Mouse (Mus musculus) forebrain, embryonic 15.5 days (tissue): ENCODE results near the gene Npw. TPM values are rescaled to one million over a fixed set of nuclear protein-coding genes. Genes with fewer than 3 reads are reported as not detected.

Experiments used
- ATAC-seq: fragments of 200-750 bp; cut with Nextera tagmentation; replicated peaks from 2 replicates; pipeline ENCODE4 v1.8.0; 2017; ENCODE audit warnings: mild to moderate bottlenecking, moderate TSS enrichment, moderate library complexity
- H3K27ac ChIP-seq: fragments of 300-500 bp; sonication (generic); replicated peaks from 2 replicates; pipeline ENCODE4 v1.5.1; 2015; ENCODE audit warnings: mild to moderate bottlenecking, inconsistent platforms
- H3K27me3 ChIP-seq: fragments of 300-500 bp; sonication (generic); 2 replicates; pipeline ENCODE4 v1.6.1; 2015; ENCODE audit warnings: inconsistent platforms
- H3K36me3 ChIP-seq: fragments of 300-500 bp; sonication (generic); 2 replicates; pipeline ENCODE4 v1.6.1; 2015; ENCODE audit warnings: mild to moderate bottlenecking, inconsistent platforms
- H3K4me1 ChIP-seq: fragments of 300-500 bp; sonication (generic); 2 replicates; pipeline ENCODE4 v1.6.1; 2015; ENCODE audit warnings: inconsistent platforms
- H3K4me2 ChIP-seq: fragments of 300-500 bp; sonication (generic); replicated peaks from 2 replicates; pipeline ENCODE4 v1.6.1; 2015; ENCODE audit warnings: mild to moderate bottlenecking, inconsistent platforms
- H3K4me3 ChIP-seq: fragments of 300-500 bp; sonication (generic); 2 replicates; pipeline ENCODE4 v1.5.1; 2015; ENCODE audit warnings: mild to moderate bottlenecking, inconsistent platforms
- H3K9ac ChIP-seq: fragments of 300-500 bp; sonication (generic); replicated peaks from 2 replicates; pipeline ENCODE4 v1.6.1; 2015; ENCODE audit warnings: mild to moderate bottlenecking, inconsistent platforms
- H3K9me3 ChIP-seq: fragments of 300-500 bp; sonication (generic); 2 replicates; pipeline ENCODE4 v1.6.1; 2016; ENCODE audit warnings: inconsistent platforms
- WGBS: fragments of 180-500 bp; shearing (Covaris S2); methylation state at CpG from one replicate; pipeline ENCODE4 v1.1.7; 2015; ENCODE audit warnings: mixed read lengths; 5-methylcytosine and 5-hydroxymethylcytosine counted together
- polyA plus RNA-seq: library from polyadenylated mRNA; unstranded; fragments of >200 nt; fragmentation: Nextera tagmentation; extraction: Ambion mirVana; gene quantifications from 2 replicates; pipeline ENCODE4 v1.2.1, GENCODE M21; 2015

Gene Npw
- polyA plus RNA-seq, 1 experiment from 2014 or later, result not detected

DNA sequence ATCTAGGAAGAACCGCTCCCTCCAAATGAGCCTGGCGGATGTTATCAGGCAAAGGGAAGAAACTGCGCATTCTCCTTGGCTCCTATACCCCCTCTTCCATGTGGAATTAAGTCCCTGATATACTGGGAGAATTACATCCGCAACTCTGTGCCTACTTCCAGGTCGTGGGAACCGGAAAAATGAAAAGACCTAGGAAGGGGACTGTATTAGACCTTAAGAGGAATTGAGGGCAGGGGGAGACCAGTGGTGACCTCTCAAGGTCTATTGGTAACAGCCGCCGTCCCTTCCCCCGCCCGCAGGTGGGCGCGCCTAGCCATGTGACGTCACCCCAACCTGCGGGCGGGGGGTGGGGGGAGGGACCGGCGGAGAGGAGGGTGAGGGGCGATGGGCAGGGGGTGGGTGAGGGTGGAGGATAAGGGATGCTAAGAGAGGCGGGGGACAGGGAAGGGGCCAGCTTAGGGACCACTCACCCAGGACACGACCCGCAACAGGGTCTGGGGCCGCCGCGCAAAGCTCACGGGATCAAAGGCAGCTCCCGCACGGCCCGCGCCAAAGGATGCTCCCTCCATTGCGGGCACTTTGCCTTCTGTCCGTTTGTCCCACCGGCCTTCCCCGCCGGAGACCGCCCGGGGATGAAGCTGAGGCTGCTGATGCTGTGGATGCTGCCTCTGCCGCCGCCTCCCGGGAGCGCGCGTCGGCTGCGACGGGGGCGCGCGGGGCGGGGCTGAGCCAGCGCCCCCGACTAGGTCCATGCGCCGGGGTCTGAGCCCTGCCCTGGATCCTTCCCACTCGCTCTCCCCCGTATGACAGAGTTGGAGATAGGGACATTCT lies 31.2 kb upstream of the Npw start, which contains the start of gene Syngr3:
Syngr3 (minus strand) TSS at position 705 of the 831 bp plus-strand sequence.
- WGBS, result under 1% methylated on average over 53 of the region's 55 CpGs
- H3K9ac ChIP-seq, result peak within 1 kb of the TSS; percentile 98
- H3K4me1 ChIP-seq, result peaks cover 36% of the 10 kb centered on the region
- ATAC-seq, result peak; percentile 59
- H3K4me3 ChIP-seq, result peak within 1 kb of the TSS; percentile 96
- peak within 1 kb of the TSS; percentile 79 for H3K4me2 ChIP-seq
- peaks cover 13% of the 10 kb centered on the region for H3K27me3 ChIP-seq
- H3K9me3 ChIP-seq, result no peaks in the 10 kb centered on the region
- H3K36me3 ChIP-seq, result peaks cover 15% of the 10 kb centered on the region
- H3K27ac ChIP-seq, result peak within 1 kb of the TSS; percentile 90

DNA sequence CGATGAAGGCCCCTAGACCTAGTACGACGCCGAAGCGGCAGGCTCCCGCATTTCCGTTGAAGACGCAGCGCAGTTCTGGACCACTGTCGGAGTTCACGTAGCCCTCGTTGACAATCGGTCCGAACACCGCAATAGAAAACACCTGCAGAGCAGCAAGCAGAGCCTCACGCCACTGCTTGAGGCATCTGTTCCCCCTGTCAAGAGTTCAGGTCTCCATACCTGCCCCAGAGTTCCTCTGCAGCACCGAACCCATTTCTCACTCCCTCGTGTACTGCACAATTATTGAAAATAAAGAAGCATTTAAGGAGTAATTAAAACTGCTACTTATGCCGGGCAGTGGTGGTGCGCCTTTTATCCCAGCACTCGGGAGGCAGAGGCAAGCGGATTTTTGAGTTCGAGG lies 29.3 kb upstream of the Npw start:
- peaks cover 7% of the 10 kb centered on the region for H3K36me3 ChIP-seq
- H3K4me2 ChIP-seq, result peak overlapping the region; percentile 55
- peak overlapping the region; percentile 23; the same call in 1 of the 2 replicates for H3K9ac ChIP-seq
- no peak for ATAC-seq
- peaks cover 13% of the 10 kb centered on the region for H3K27me3 ChIP-seq
- H3K4me3 ChIP-seq, result peak overlapping the region; percentile 96
- H3K9me3 ChIP-seq, result no peaks in the 10 kb centered on the region
- H3K27ac ChIP-seq, result no peak overlapping the region
- WGBS, result 18% methylated on average over 23 of the region's 23 CpGs
- peaks cover 31% of the 10 kb centered on the region for H3K4me1 ChIP-seq

DNA sequence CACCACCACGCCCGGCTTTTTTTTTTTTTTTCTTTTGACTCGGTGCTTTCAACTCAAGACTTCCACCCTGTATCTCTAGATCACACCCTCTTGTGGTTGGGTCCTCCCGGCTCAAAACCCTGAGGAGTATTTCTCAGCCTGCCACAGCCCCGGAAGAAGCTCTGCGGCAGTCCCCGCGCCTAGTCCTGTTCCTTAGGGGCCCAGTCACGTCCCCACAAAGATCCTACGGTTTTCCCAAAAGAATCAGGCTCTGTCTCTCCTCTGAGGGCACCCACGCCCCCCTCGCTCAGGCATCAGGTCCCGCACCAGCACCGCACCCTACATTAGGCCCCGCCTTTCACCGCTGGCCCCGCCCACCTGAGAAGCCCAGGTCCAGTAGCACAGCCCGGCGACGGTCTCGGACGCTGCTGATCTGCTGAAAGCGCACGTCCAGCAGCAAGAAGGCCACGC lies 28.9 kb upstream of the Npw start:
- H3K27me3 ChIP-seq, result peaks cover 13% of the 10 kb centered on the region
- 2% methylated on average over 25 of the region's 25 CpGs for WGBS
- ATAC-seq, result no peak
- H3K9ac ChIP-seq, result peak overlapping the region; percentile 23; the same call in 1 of the 2 replicates
- peaks cover 31% of the 10 kb centered on the region for H3K4me1 ChIP-seq
- H3K36me3 ChIP-seq, result peaks cover 5% of the 10 kb centered on the region; the same call in 1 of the 2 replicates
- H3K9me3 ChIP-seq, result no peaks in the 10 kb centered on the region
- H3K4me2 ChIP-seq, result peak overlapping the region; percentile 55
- H3K27ac ChIP-seq, result no peak overlapping the region
- H3K4me3 ChIP-seq, result peak overlapping the region; percentile 96

DNA sequence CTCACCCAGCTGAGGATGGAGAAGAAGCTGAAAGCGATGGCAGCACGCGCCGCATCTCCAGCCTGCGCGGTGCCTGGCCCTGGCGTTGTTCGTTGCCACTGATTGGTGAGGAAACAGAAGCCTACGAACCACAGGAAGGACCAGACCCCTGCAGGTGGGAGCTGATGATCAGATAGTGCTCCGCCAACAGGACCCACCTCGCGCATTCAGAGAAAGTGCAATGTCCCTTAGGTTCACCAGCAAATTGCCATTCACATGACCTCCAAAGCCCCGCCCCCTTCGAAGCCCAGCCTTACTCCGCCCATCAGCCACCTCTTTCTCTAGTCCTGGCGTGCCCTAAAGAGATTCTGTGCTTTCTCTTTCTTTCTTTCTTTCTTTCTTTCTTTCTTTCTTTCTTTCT lies 28.3 kb upstream of the Npw start:
- Histone ChIP-seq H3K36me3 (peaks cover 6% of the 10 kb centered on the region), H3K9ac (no peak overlapping the region), H3K9me3 (no peaks in the 10 kb centered on the region), H3K4me3 (0 out of 2 replicates have a peak overlapping the region, but pooled peaks have one; percentile 3), H3K4me2 (no peak overlapping the region; the same call in 1 of the 2 replicates), H3K27ac (no peak overlapping the region), H3K27me3 (peaks cover 13% of the 10 kb centered on the region), H3K4me1 (peaks cover 31% of the 10 kb centered on the region)
- WGBS, result 36% methylated on average over 16 of the region's 16 CpGs
- no peak for ATAC-seq

DNA sequence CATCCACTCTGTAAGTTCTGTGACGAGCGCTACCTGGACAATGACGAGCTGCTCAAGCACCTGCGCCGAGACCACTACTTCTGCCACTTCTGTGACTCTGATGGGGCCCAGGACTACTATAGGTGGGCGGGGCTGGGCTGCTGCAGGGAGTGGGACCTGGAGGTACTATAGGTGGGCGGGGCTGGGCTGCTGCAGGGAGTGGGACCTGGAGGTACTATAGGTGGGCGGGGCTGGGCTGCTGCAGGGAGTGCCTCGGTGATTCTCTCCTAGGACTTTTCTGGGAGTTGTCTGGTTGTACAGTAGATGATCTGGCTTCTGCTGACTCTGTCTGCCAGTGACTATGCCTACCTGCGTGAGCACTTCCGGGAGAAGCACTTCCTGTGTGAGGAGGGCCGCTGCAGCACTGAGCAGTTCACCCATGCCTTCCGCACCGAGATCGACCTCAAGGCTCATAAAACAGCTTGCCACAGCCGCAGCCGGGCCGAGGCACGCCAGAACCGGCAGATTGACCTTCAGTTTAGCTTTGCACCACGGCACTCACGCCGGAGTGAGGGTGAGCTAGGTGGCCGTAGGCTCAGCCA lies 19.3 kb upstream of the Npw start:
- Histone ChIP-seq H3K27ac (no peak overlapping the region), H3K9me3 (no peaks in the 10 kb centered on the region), H3K4me3 (no peak overlapping the region), H3K36me3 (peaks cover 54% of the 10 kb centered on the region), H3K27me3 (no peaks in the 10 kb centered on the region), H3K9ac (no peak overlapping the region), H3K4me2 (no peak overlapping the region), H3K4me1 (peaks cover 3% of the 10 kb centered on the region)
- WGBS, result 91% methylated on average over 24 of the region's 24 CpGs
- ATAC-seq, result no peak

DNA sequence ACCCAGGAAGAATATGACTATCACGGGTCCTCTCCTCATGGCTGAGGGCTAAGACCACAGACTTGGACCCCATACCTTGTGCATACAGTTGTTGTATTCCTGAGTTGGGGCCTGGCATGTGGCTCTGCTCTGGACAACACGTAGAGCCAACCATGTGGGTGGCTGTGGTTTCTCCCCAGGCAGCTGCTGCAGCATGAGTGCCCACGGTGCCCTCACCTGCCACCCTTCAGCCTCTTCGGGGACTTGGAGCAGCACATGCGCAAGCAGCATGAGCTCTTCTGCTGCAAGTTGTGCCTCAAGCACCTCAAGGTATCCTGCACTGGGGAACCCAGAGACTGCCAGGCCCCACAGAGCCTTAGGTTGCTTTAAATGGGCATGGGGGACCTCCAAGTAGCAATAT lies 18.6 kb upstream of the Npw start:
- no peaks in the 10 kb centered on the region for H3K27me3 ChIP-seq
- no peak overlapping the region for H3K4me2 ChIP-seq
- no peak overlapping the region for H3K4me3 ChIP-seq
- no peak overlapping the region for H3K9ac ChIP-seq
- ATAC-seq, result no peak
- 95% methylated on average over 5 of the region's 5 CpGs for WGBS
- peaks cover 49% of the 10 kb centered on the region for H3K36me3 ChIP-seq
- no peak overlapping the region for H3K27ac ChIP-seq
- peaks cover 8% of the 10 kb centered on the region for H3K4me1 ChIP-seq
- H3K9me3 ChIP-seq, result no peaks in the 10 kb centered on the region

DNA sequence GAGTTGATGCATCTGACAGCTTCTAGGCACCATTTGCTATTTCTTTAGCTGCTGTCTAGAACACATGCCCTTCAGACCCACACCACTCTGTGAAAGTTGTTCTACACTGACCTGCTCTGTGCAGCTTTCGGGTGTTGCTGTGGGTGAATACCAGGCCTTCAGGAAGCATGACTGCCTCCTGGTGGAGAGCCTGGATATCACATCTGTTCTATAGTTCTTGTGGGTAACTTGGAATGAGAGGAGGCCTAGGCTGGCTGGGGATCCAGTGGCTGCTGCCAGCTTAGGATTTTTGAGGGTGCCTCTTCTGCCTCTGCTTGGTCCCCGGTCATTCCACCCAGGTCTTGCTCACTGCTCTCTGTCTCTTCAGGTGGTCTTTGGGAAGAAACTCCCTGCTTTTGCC lies 17.9 kb upstream of the Npw start:
- Histone ChIP-seq H3K9me3 (no peaks in the 10 kb centered on the region), H3K9ac (no peak overlapping the region), H3K27ac (no peak overlapping the region)

DNA sequence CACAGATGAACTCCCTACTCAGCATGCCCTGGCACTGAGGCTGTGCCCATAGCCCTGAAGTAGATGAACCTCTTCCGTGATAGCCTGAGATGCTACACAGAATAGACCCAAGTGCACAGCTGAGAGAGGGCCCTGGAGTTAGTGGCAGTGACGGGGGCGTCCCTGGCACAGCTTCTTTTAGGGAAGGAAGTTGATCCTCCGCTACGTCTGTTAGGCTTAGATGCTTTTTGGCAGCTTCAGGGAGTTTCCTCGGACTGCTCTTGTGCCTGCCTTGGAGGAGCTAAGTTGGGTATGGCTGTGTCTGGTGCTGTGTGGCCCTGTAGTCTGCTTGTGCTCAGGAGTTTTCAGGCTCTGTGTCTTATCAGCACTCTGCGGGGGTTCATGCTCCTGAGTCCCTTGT lies 16.0 kb upstream of the Npw start:
- Histone ChIP-seq H3K27ac (no peak overlapping the region), H3K27me3 (no peaks in the 10 kb centered on the region), H3K9ac (0 out of 2 replicates have a peak overlapping the region, but pooled peaks have one; percentile 9), H3K4me2 (no peak overlapping the region), H3K4me3 (no peak overlapping the region), H3K4me1 (peaks cover 28% of the 10 kb centered on the region), H3K9me3 (no peaks in the 10 kb centered on the region), H3K36me3 (peaks cover 27% of the 10 kb centered on the region)
- 76% methylated on average over 7 of the region's 7 CpGs for WGBS
- no peak for ATAC-seq

More for the DNA sequence above, 17.9 kb upstream of the Npw start:
- Histone ChIP-seq H3K4me1 (peaks cover 15% of the 10 kb centered on the region), H3K36me3 (peaks cover 45% of the 10 kb centered on the region), H3K27me3 (no peaks in the 10 kb centered on the region), H3K4me3 (no peak overlapping the region), H3K4me2 (no peak overlapping the region)
- WGBS, result 48% methylated on average over 2 of the region's 2 CpGs
- ATAC-seq, result 0 out of 2 replicates have a peak, but pooled peaks have one; percentile 23

DNA sequence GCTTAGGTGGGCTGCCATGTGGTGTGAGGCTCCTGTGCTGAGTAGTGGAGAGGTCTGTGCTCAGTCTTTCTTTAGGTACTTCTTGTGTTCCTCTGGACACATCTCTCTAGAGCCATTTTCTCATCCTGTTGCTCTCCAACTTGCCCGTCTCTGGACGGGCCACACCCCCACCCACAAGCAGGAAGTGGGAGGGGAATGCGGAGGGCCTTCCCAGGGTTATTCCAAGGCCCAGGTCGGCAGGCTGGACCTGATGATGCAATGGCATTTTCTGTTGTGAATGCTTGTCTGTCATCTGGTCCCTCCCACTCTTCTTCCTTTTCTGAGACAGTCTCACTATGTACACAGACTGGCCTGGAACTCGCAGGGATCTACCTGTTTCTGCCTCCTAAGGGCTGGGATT lies 13.9 kb upstream of the Npw start:
- ATAC-seq, result no peak
- Histone ChIP-seq H3K9me3 (no peaks in the 10 kb centered on the region), H3K9ac (no peak overlapping the region), H3K4me1 (peaks cover 34% of the 10 kb centered on the region), H3K27ac (no peak overlapping the region), H3K36me3 (peaks cover 7% of the 10 kb centered on the region; the same call in 1 of the 2 replicates), H3K4me2 (no peak overlapping the region), H3K27me3 (no peaks in the 10 kb centered on the region), H3K4me3 (no peak overlapping the region)
- 38% methylated on average over 5 of the region's 5 CpGs for WGBS

DNA sequence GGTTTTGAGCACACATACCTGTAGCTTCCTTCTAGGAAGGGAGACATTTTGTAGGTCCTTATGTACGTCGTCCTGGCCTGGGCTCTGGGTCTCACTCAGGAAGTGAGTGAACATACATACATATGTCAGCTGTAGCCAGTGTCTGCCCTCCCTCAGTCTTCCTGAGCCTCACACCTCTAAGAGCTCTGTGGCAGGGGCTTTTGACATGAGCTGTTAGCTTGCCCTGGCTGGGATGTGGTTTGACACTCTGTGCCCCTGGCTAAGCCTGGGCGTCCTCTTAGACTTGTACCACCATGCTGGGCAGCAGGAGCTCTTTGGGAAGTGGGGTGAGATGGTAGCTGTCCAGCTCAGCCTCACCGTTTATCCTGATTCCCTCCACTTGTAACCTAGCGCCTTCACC lies 13.1 kb upstream of the Npw start:
- H3K9ac ChIP-seq, result no peak overlapping the region
- no peaks in the 10 kb centered on the region for H3K27me3 ChIP-seq
- no peaks in the 10 kb centered on the region for H3K36me3 ChIP-seq
- H3K4me1 ChIP-seq, result peaks cover 34% of the 10 kb centered on the region
- no peak overlapping the region for H3K27ac ChIP-seq
- peak overlapping the region; percentile 73 for H3K4me2 ChIP-seq
- H3K4me3 ChIP-seq, result peak overlapping the region; percentile 92
- ATAC-seq, result no peak
- 70% methylated on average over 5 of the region's 5 CpGs for WGBS
- no peaks in the 10 kb centered on the region for H3K9me3 ChIP-seq

DNA sequence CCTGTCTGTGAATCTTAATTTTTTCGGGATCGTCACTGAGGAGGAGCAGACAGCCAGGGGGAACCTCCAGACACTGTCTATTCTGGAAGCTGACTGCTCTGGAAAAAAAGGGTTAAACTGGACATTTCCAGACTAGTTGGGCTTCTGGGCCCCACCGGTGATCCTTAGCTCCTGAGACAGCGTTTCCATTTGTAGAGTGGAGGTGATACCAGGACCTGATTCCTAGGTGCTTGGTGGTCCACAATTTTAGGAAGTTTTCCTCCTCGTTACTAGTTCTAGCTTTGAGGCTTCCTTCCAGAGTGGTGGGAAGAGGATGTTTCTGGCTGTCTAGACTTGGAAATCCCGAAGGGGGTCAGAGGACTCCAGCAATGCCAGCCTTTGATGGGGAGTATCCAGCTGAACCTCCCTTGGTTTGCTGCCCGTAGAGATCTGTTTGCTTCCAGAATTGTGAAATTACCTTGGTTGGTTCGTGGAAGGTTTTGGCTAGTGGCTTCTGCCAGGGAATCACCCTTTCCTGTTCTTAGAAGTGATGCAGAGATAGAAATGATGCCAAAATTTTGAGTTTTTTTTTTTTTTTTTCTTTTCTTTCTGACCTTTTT lies 12.1 kb upstream of the Npw start:
- ATAC-seq, result no peak
- 13% methylated on average over 8 of the region's 8 CpGs for WGBS

More for the DNA sequence above, 12.1 kb upstream of the Npw start:
- no peaks in the 10 kb centered on the region for H3K36me3 ChIP-seq
- H3K27me3 ChIP-seq, result no peaks in the 10 kb centered on the region
- peak overlapping the region; percentile 92 for H3K4me3 ChIP-seq
- no peaks in the 10 kb centered on the region for H3K9me3 ChIP-seq
- H3K9ac ChIP-seq, result peak overlapping the region; percentile 98
- peak overlapping the region; percentile 73 for H3K4me2 ChIP-seq
- peak overlapping the region; percentile 84; the same call in 1 of the 2 replicates for H3K27ac ChIP-seq
- peaks cover 34% of the 10 kb centered on the region for H3K4me1 ChIP-seq
